Mouse (Mus musculus) stomach, embryonic 15.5 days (tissue): ENCODE measurements at regions not wholly inside any gene's neighbourhood (a gene's known extent, or its start where the extent isn't known, plus 50 kb on each side); places are given as distances from the start of the nearest gene placed in this dataset.

Experiments used
- ATAC-seq: fragments of 200-750 bp; cut with Nextera tagmentation; 2 replicates; pipeline ENCODE4 v1.8.0; 2017; ENCODE audit warnings: low read depth, moderate number of reproducible peaks, moderate TSS enrichment; ENCODE audit not compliant: insufficient read depth, low FRiP score
- H3K27ac ChIP-seq: fragments of 300-500 bp; sonication (generic); 2 replicates; pipeline ENCODE4 v1.5.1; 2015; ENCODE audit warnings: mild to moderate bottlenecking, inconsistent platforms
- H3K27me3 ChIP-seq: fragments of 300-500 bp; sonication (generic); replicated peaks from 2 replicates; pipeline ENCODE4 v1.6.1; 2015; ENCODE audit warnings: inconsistent platforms
- H3K36me3 ChIP-seq: fragments of 300-500 bp; sonication (generic); 2 replicates; pipeline ENCODE4 v1.6.1; 2015; ENCODE audit warnings: inconsistent platforms
- H3K4me1 ChIP-seq: fragments of 300-500 bp; sonication (generic); 2 replicates; pipeline ENCODE4 v1.6.1; 2015; ENCODE audit warnings: inconsistent platforms
- H3K4me2 ChIP-seq: fragments of 300-500 bp; sonication (generic); 2 replicates; pipeline ENCODE4 v1.6.1; 2015; ENCODE audit warnings: mild to moderate bottlenecking, inconsistent platforms
- H3K4me3 ChIP-seq: fragments of 300-500 bp; sonication (generic); replicated peaks from 2 replicates; pipeline ENCODE4 v1.5.1; 2015; ENCODE audit warnings: inconsistent platforms
- H3K9ac ChIP-seq: fragments of 300-500 bp; sonication (generic); 2 replicates; pipeline ENCODE4 v1.6.1; 2015; ENCODE audit warnings: inconsistent platforms
- H3K9me3 ChIP-seq: fragments of 300-500 bp; sonication (generic); 2 replicates; pipeline ENCODE4 v1.6.1; 2016; ENCODE audit warnings: inconsistent platforms
- WGBS: fragments of 180-500 bp; shearing (Covaris S2); methylation state at CpG from one replicate; pipeline ENCODE4 v1.1.7; 2015; 5-methylcytosine and 5-hydroxymethylcytosine counted together

GRCm38 (mm10) chr16:46769383-46769782, 271.1 kb upstream of the Nectin3 start:
- no peak for ATAC-seq
- Histone ChIP-seq H3K4me2 (no peak overlapping the region), H3K4me3 (no peak overlapping the region), H3K9ac (no peak overlapping the region), H3K4me1 (no peaks in the 10 kb centered on the region), H3K36me3 (no peaks in the 10 kb centered on the region), H3K27me3 (no peaks in the 10 kb centered on the region), H3K27ac (no peak overlapping the region), H3K9me3 (no peaks in the 10 kb centered on the region)
- 45% methylated on average over 4 of the region's 4 CpGs for WGBS

GRCm38 (mm10) chr16:46768376-46768775, 270.1 kb upstream of the Nectin3 start:
- ATAC-seq, result no peak
- WGBS, result 70% methylated on average over 1 of the region's 1 CpGs
- H3K4me2 ChIP-seq, result no peak overlapping the region
- H3K27ac ChIP-seq, result no peak overlapping the region
- H3K9me3 ChIP-seq, result no peaks in the 10 kb centered on the region
- no peaks in the 10 kb centered on the region for H3K4me1 ChIP-seq
- H3K4me3 ChIP-seq, result no peak overlapping the region
- H3K9ac ChIP-seq, result no peak overlapping the region
- H3K36me3 ChIP-seq, result no peaks in the 10 kb centered on the region
- H3K27me3 ChIP-seq, result no peaks in the 10 kb centered on the region

GRCm38 (mm10) chr16:46735140-46735539, 236.8 kb upstream of the Nectin3 start:
- Histone ChIP-seq H3K27me3 (no peaks in the 10 kb centered on the region), H3K9ac (no peak overlapping the region), H3K27ac (no peak overlapping the region), H3K4me1 (no peaks in the 10 kb centered on the region), H3K4me3 (no peak overlapping the region), H3K36me3 (no peaks in the 10 kb centered on the region), H3K9me3 (no peaks in the 10 kb centered on the region), H3K4me2 (no peak overlapping the region)
- 56% methylated on average over 4 of the region's 4 CpGs for WGBS
- no peak for ATAC-seq

GRCm38 (mm10) chr16:46728424-46728823, 230.1 kb upstream of the Nectin3 start:
- ATAC-seq, result no peak
- Histone ChIP-seq H3K27ac (no peak overlapping the region), H3K4me1 (no peaks in the 10 kb centered on the region), H3K4me3 (no peak overlapping the region), H3K27me3 (no peaks in the 10 kb centered on the region), H3K36me3 (no peaks in the 10 kb centered on the region), H3K4me2 (no peak overlapping the region), H3K9ac (no peak overlapping the region), H3K9me3 (no peaks in the 10 kb centered on the region)
- WGBS, result 76% methylated on average over 3 of the region's 3 CpGs

GRCm38 (mm10) chr16:46723660-46724059, 225.3 kb upstream of the Nectin3 start:
- Histone ChIP-seq H3K27ac (no peak overlapping the region), H3K4me1 (no peaks in the 10 kb centered on the region), H3K4me3 (no peak overlapping the region), H3K27me3 (no peaks in the 10 kb centered on the region), H3K9ac (no peak overlapping the region), H3K9me3 (no peaks in the 10 kb centered on the region), H3K36me3 (no peaks in the 10 kb centered on the region), H3K4me2 (no peak overlapping the region)
- WGBS, result 92% methylated on average over 4 of the region's 4 CpGs
- no peak for ATAC-seq

- Histone ChIP-seq H3K27ac (no peak overlapping the region), H3K36me3 (no peaks in the 10 kb centered on the region), H3K27me3 (no peaks in the 10 kb centered on the region), H3K4me3 (no peak overlapping the region), H3K4me2 (no peak overlapping the region), H3K4me1 (no peaks in the 10 kb centered on the region), H3K9me3 (no peaks in the 10 kb centered on the region), H3K9ac (no peak overlapping the region)
- no peak for ATAC-seq
- WGBS, result 86% methylated on average over 3 of the region's 3 CpGs
Measured at GRCm38 (mm10) chr16:46679787-46680186, 181.5 kb upstream of the Nectin3 start.

- no peaks in the 10 kb centered on the region for H3K36me3 ChIP-seq
- no peak overlapping the region for H3K4me2 ChIP-seq
- H3K27me3 ChIP-seq, result no peaks in the 10 kb centered on the region
- H3K9me3 ChIP-seq, result no peaks in the 10 kb centered on the region
- no peak for ATAC-seq
- no peak overlapping the region for H3K9ac ChIP-seq
- no peak overlapping the region for H3K4me3 ChIP-seq
- H3K4me1 ChIP-seq, result no peaks in the 10 kb centered on the region
- WGBS, result 85% methylated on average over 3 of the region's 3 CpGs
- H3K27ac ChIP-seq, result no peak overlapping the region
Measured at GRCm38 (mm10) chr16:46669590-46669989, 171.3 kb upstream of the Nectin3 start.

- Histone ChIP-seq H3K9ac (no peak overlapping the region), H3K27ac (no peak overlapping the region), H3K27me3 (no peaks in the 10 kb centered on the region), H3K4me3 (no peak overlapping the region), H3K9me3 (no peaks in the 10 kb centered on the region), H3K36me3 (no peaks in the 10 kb centered on the region), H3K4me2 (no peak overlapping the region), H3K4me1 (no peaks in the 10 kb centered on the region)
- ATAC-seq, result no peak
- WGBS, result 72% methylated on average over 3 of the region's 3 CpGs
Measured at GRCm38 (mm10) chr16:46665566-46665965, 167.2 kb upstream of the Nectin3 start.

GRCm38 (mm10) chr16:46663008-46663407, 164.7 kb upstream of the Nectin3 start:
- Histone ChIP-seq H3K4me3 (no peak overlapping the region), H3K4me2 (no peak overlapping the region), H3K9ac (no peak overlapping the region), H3K4me1 (no peaks in the 10 kb centered on the region), H3K9me3 (no peaks in the 10 kb centered on the region), H3K36me3 (no peaks in the 10 kb centered on the region), H3K27me3 (no peaks in the 10 kb centered on the region), H3K27ac (no peak overlapping the region)
- 88% methylated on average over 4 of the region's 4 CpGs for WGBS
- no peak for ATAC-seq

GRCm38 (mm10) chr16:46655041-46655440, 156.7 kb upstream of the Nectin3 start:
- ATAC-seq, result no peak
- no peak overlapping the region for H3K9ac ChIP-seq
- H3K27me3 ChIP-seq, result no peaks in the 10 kb centered on the region
- no peak overlapping the region for H3K27ac ChIP-seq
- no peak overlapping the region for H3K4me3 ChIP-seq
- no peak overlapping the region for H3K4me2 ChIP-seq
- H3K36me3 ChIP-seq, result no peaks in the 10 kb centered on the region
- no peaks in the 10 kb centered on the region for H3K9me3 ChIP-seq
- H3K4me1 ChIP-seq, result no peaks in the 10 kb centered on the region
- 87% methylated on average over 4 of the region's 4 CpGs for WGBS

GRCm38 (mm10) chr16:46625807-46626206, 127.5 kb upstream of the Nectin3 start:
- no peaks in the 10 kb centered on the region for H3K27me3 ChIP-seq
- no peak for ATAC-seq
- H3K9ac ChIP-seq, result no peak overlapping the region
- no peaks in the 10 kb centered on the region for H3K36me3 ChIP-seq
- no peak overlapping the region for H3K4me2 ChIP-seq
- no peaks in the 10 kb centered on the region for H3K9me3 ChIP-seq
- no peaks in the 10 kb centered on the region for H3K4me1 ChIP-seq
- H3K4me3 ChIP-seq, result no peak overlapping the region
- H3K27ac ChIP-seq, result no peak overlapping the region
- WGBS, result 21% methylated on average over 2 of the region's 2 CpGs

- H3K9ac ChIP-seq, result no peak overlapping the region
- no peaks in the 10 kb centered on the region for H3K4me1 ChIP-seq
- H3K36me3 ChIP-seq, result no peaks in the 10 kb centered on the region
- H3K9me3 ChIP-seq, result no peaks in the 10 kb centered on the region
- H3K27ac ChIP-seq, result no peak overlapping the region
- H3K27me3 ChIP-seq, result no peaks in the 10 kb centered on the region
- WGBS, result 80% methylated on average over 1 of the region's 1 CpGs
- ATAC-seq, result no peak
- no peak overlapping the region for H3K4me3 ChIP-seq
- no peak overlapping the region for H3K4me2 ChIP-seq
Measured at GRCm38 (mm10) chr16:46623246-46623645, 124.9 kb upstream of the Nectin3 start.

GRCm38 (mm10) chr16:46619871-46620270, 121.5 kb upstream of the Nectin3 start:
- Histone ChIP-seq H3K4me3 (no peak overlapping the region), H3K27ac (no peak overlapping the region), H3K9ac (no peak overlapping the region), H3K4me1 (no peaks in the 10 kb centered on the region), H3K9me3 (no peaks in the 10 kb centered on the region), H3K36me3 (no peaks in the 10 kb centered on the region), H3K4me2 (no peak overlapping the region), H3K27me3 (no peaks in the 10 kb centered on the region)
- WGBS, result 90% methylated on average over 2 of the region's 2 CpGs
- ATAC-seq, result no peak
